Mouse (Mus musculus) neural tube, embryonic 12.5 days (tissue): ENCODE measurements at regions not wholly inside any gene's neighbourhood (a gene's known extent, or its start where the extent isn't known, plus 50 kb on each side); places are given as distances from the start of the nearest gene placed in this dataset.

Experiments
- ATAC-seq: fragments of 200-750 bp; cut with Nextera tagmentation; 2 replicates; pipeline ENCODE4 v1.8.0; 2017; ENCODE audit warnings: low read depth, mild to moderate bottlenecking, moderate TSS enrichment, moderate library complexity; ENCODE audit not compliant: low FRiP score
- H3K27ac ChIP-seq: fragments of 300-500 bp; sonication (generic); 2 replicates; pipeline ENCODE4 v1.5.1; 2016
- H3K27me3 ChIP-seq: fragments of 300-500 bp; sonication (generic); replicated peaks from 2 replicates; pipeline ENCODE4 v1.6.1; 2016; ENCODE audit warnings: mild to moderate bottlenecking
- H3K36me3 ChIP-seq: fragments of 300-500 bp; sonication (generic); 2 replicates; pipeline ENCODE4 v1.6.1; 2016; ENCODE audit warnings: mild to moderate bottlenecking
- H3K4me1 ChIP-seq: fragments of 300-500 bp; sonication (generic); 2 replicates; pipeline ENCODE4 v1.6.1; 2016
- H3K4me2 ChIP-seq: fragments of 300-500 bp; sonication (generic); replicated peaks from 2 replicates; pipeline ENCODE4 v1.6.1; 2016; ENCODE audit warnings: mild to moderate bottlenecking
- H3K4me3 ChIP-seq: fragments of 300-500 bp; sonication (generic); 2 replicates; pipeline ENCODE4 v1.5.1; 2016
- H3K9ac ChIP-seq: fragments of 300-500 bp; sonication (generic); 2 replicates; pipeline ENCODE4 v1.6.1; 2016; ENCODE audit warnings: mild to moderate bottlenecking
- H3K9me3 ChIP-seq: fragments of 300-500 bp; sonication (generic); 2 replicates; pipeline ENCODE4 v1.6.1; 2016; ENCODE audit warnings: mild to moderate bottlenecking
- WGBS: fragments of 180-500 bp; shearing (Covaris S2); methylation state at CpG from one replicate; pipeline ENCODE4 v1.1.7; 2016; 5-methylcytosine and 5-hydroxymethylcytosine counted together

GRCm38 (mm10) chr3:118418981-118419380, 142.9 kb upstream of the Dpyd start:
- Histone ChIP-seq H3K4me3 (no peak overlapping the region), H3K36me3 (no peaks in the 10 kb centered on the region), H3K9me3 (no peaks in the 10 kb centered on the region), H3K4me2 (no peak overlapping the region), H3K9ac (no peak overlapping the region), H3K27me3 (no peaks in the 10 kb centered on the region), H3K4me1 (no peaks in the 10 kb centered on the region), H3K27ac (no peak overlapping the region)
- no peak for ATAC-seq
- WGBS: 87% methylated on average over 3 of the region's 3 CpGs

- H3K4me2 ChIP-seq: no peak overlapping the region
- H3K4me3 ChIP-seq: no peak overlapping the region
- 42% methylated on average over 3 of the region's 3 CpGs for WGBS
- no peaks in the 10 kb centered on the region for H3K27me3 ChIP-seq
- no peak overlapping the region for H3K9ac ChIP-seq
- H3K27ac ChIP-seq: no peak overlapping the region
- H3K9me3 ChIP-seq: no peaks in the 10 kb centered on the region
- H3K4me1 ChIP-seq: peaks cover 5% of the 10 kb centered on the region; the same call in 1 of the 2 replicates
- no peaks in the 10 kb centered on the region for H3K36me3 ChIP-seq
- ATAC-seq: no peak
Measured at GRCm38 (mm10) chr3:118421701-118422100, 140.2 kb upstream of the Dpyd start.

GRCm38 (mm10) chr3:118425748-118426147, 136.2 kb upstream of the Dpyd start:
- H3K4me3 ChIP-seq: peak overlapping the region; percentile 36
- H3K27ac ChIP-seq: no peak overlapping the region
- WGBS: 5% methylated on average over 19 of the region's 19 CpGs
- H3K9ac ChIP-seq: no peak overlapping the region
- peaks cover 3% of the 10 kb centered on the region; the same call in 1 of the 2 replicates for H3K27me3 ChIP-seq
- H3K9me3 ChIP-seq: no peaks in the 10 kb centered on the region
- peaks cover 12% of the 10 kb centered on the region; the same call in 1 of the 2 replicates for H3K4me1 ChIP-seq
- ATAC-seq: peak; percentile 65; the same call in 1 of the 2 replicates
- H3K36me3 ChIP-seq: no peaks in the 10 kb centered on the region
- peak overlapping the region; percentile 71 for H3K4me2 ChIP-seq

DNA sequence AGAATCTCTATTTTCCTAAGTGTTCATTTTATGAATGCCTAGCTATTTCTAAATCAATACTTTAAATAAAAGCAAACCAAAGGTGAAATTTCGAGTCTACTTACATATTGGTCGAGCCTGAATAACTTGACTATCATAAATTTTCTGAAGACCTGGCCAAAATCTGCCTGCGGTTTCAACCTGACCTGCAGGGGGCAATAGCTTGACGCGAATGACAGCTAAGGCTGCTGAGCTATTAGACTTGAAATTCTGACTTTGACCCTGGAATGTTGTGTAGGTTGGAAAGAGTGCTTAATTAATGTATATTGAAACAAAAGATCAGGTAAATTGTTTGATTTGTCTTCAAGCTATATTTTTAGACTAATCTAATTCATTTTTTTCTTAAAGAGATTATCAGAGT, 133.4 kb upstream of the Dpyd start:
- Histone ChIP-seq H3K4me1 (peaks cover 12% of the 10 kb centered on the region; the same call in 1 of the 2 replicates), H3K36me3 (no peaks in the 10 kb centered on the region), H3K4me2 (no peak overlapping the region), H3K4me3 (no peak overlapping the region), H3K9me3 (no peaks in the 10 kb centered on the region), H3K27ac (no peak overlapping the region), H3K9ac (no peak overlapping the region), H3K27me3 (peaks cover 10% of the 10 kb centered on the region; the same call in 1 of the 2 replicates)
- WGBS: 3% methylated on average over 5 of the region's 5 CpGs
- ATAC-seq: no peak

GRCm38 (mm10) chr3:118429825-118430630, 131.9 kb upstream of the Dpyd start:
- Histone ChIP-seq H3K27me3 (peaks cover 10% of the 10 kb centered on the region; the same call in 1 of the 2 replicates), H3K4me2 (peak overlapping the region; percentile 95), H3K4me3 (peak overlapping the region; percentile 39), H3K9ac (peak overlapping the region; percentile 51), H3K9me3 (no peaks in the 10 kb centered on the region), H3K27ac (peak overlapping the region; percentile 11), H3K36me3 (no peaks in the 10 kb centered on the region), H3K4me1 (peaks cover 20% of the 10 kb centered on the region)
- 7% methylated on average over 29 of the region's 29 CpGs for WGBS
- peak; percentile 43 for ATAC-seq

DNA sequence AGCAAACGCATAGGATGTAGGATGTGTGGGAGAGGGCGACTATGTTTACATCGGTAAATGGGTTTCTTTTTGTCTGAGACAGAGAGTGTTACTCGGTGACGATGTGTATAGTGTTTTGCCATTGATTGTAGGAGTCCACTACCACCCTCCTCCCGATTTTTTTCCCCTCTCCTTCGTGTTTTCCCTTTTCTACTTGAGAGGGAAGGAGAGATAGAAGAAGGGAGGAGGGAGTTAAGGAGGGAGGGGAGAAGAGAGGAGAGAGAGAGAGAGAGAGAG, 131.4 kb upstream of the Dpyd start:
- ATAC-seq: 0 out of 2 replicates have a peak, but pooled peaks have one; percentile 8
- peak overlapping the region; percentile 51 for H3K9ac ChIP-seq
- H3K4me1 ChIP-seq: peaks cover 20% of the 10 kb centered on the region
- peaks cover 10% of the 10 kb centered on the region; the same call in 1 of the 2 replicates for H3K27me3 ChIP-seq
- WGBS: under 1% methylated on average over 7 of the region's 7 CpGs
- peak overlapping the region; percentile 39 for H3K4me3 ChIP-seq
- no peaks in the 10 kb centered on the region for H3K9me3 ChIP-seq
- no peaks in the 10 kb centered on the region for H3K36me3 ChIP-seq
- H3K27ac ChIP-seq: peak overlapping the region; percentile 11
- H3K4me2 ChIP-seq: peak overlapping the region; percentile 95

GRCm38 (mm10) chr3:118431031-118431723, 130.8 kb upstream of the Dpyd start:
- Histone ChIP-seq H3K4me1 (peaks cover 15% of the 10 kb centered on the region), H3K27ac (no peak overlapping the region), H3K9ac (peak overlapping the region; percentile 51; the same call in 1 of the 2 replicates), H3K27me3 (peaks cover 10% of the 10 kb centered on the region; the same call in 1 of the 2 replicates), H3K36me3 (no peaks in the 10 kb centered on the region), H3K4me3 (peak overlapping the region; percentile 39), H3K4me2 (peak overlapping the region; percentile 95), H3K9me3 (no peaks in the 10 kb centered on the region)
- ATAC-seq: peak; percentile 43; the same call in 1 of the 2 replicates
- 1% methylated on average over 22 of the region's 22 CpGs for WGBS

DNA sequence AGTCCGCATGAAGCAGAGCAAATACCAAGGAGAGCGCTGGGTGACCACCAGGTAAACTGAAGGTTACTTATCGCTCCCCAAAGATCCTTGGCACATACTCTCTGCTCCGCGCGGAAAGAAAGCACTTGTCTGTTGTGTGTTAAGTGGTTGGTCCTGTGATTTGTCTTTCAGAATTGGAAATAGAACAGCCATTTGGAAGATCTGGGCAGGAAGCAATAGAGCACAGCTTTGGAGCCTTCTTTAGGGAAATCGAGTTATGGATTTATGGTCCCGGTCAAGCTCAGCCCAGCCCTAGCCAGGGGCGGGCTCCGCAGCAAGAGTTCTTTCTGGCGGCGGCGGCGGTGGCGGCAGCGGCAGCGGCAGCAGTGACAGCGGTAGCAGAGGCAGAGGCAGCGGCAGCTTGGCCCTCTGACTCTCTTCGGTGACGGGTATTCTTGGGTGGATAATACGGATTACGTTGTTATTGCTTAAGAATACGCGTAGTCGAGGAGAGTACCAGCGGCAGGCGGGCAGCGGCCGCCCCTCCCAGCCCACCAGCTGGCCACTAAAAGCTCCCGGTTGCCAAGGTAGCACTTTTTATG, 128.4 kb upstream of the Dpyd start:
- H3K4me2 ChIP-seq: peak overlapping the region; percentile 95
- H3K36me3 ChIP-seq: no peaks in the 10 kb centered on the region
- peak overlapping the region; percentile 47 for H3K4me3 ChIP-seq
- no peaks in the 10 kb centered on the region for H3K9me3 ChIP-seq
- H3K4me1 ChIP-seq: peaks cover 15% of the 10 kb centered on the region
- peaks cover 10% of the 10 kb centered on the region; the same call in 1 of the 2 replicates for H3K27me3 ChIP-seq
- ATAC-seq: peak; percentile 11; the same call in 1 of the 2 replicates
- 0 out of 2 replicates have a peak overlapping the region, but pooled peaks have one; percentile 6 for H3K27ac ChIP-seq
- 1% methylated on average over 31 of the region's 31 CpGs for WGBS
- peak overlapping the region; percentile 59 for H3K9ac ChIP-seq

DNA sequence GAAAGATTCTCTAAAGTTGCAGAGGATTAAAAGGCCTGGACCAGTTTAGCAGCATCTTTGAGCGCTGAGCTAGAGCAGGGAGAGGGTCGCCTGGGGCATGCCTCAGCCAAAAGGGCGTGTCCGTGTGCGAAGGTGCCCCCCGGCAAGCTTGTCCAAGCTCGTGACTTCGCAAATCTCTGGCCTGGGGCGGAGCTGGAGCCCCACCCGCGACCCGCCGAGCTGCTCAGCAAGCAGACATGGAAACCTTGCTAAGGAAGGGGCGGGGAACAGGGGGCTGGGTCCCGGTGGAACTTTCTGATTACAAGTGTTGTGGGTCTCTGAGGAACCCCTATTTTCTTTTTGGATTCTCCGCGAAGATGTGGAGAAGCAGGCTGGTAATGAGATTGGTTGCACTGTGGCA, 127.6 kb upstream of the Dpyd start:
- WGBS: under 1% methylated on average over 17 of the region's 17 CpGs
- H3K9ac ChIP-seq: peak overlapping the region; percentile 59
- H3K4me3 ChIP-seq: peak overlapping the region; percentile 47
- H3K27ac ChIP-seq: no peak overlapping the region
- peaks cover 10% of the 10 kb centered on the region; the same call in 1 of the 2 replicates for H3K27me3 ChIP-seq
- no peaks in the 10 kb centered on the region for H3K36me3 ChIP-seq
- ATAC-seq: peak; percentile 39
- peak overlapping the region; percentile 95 for H3K4me2 ChIP-seq
- no peaks in the 10 kb centered on the region for H3K9me3 ChIP-seq
- peaks cover 15% of the 10 kb centered on the region for H3K4me1 ChIP-seq

GRCm38 (mm10) chr3:118434847-118435246, 127.1 kb upstream of the Dpyd start:
- H3K27me3 ChIP-seq: peaks cover 9% of the 10 kb centered on the region; the same call in 1 of the 2 replicates
- H3K9ac ChIP-seq: peak overlapping the region; percentile 59
- H3K4me1 ChIP-seq: peaks cover 14% of the 10 kb centered on the region
- no peaks in the 10 kb centered on the region for H3K9me3 ChIP-seq
- peak overlapping the region; percentile 47 for H3K4me3 ChIP-seq
- peak overlapping the region; percentile 95 for H3K4me2 ChIP-seq
- ATAC-seq: no peak
- H3K27ac ChIP-seq: no peak overlapping the region
- WGBS: under 1% methylated on average over 13 of the region's 13 CpGs
- no peaks in the 10 kb centered on the region for H3K36me3 ChIP-seq

DNA sequence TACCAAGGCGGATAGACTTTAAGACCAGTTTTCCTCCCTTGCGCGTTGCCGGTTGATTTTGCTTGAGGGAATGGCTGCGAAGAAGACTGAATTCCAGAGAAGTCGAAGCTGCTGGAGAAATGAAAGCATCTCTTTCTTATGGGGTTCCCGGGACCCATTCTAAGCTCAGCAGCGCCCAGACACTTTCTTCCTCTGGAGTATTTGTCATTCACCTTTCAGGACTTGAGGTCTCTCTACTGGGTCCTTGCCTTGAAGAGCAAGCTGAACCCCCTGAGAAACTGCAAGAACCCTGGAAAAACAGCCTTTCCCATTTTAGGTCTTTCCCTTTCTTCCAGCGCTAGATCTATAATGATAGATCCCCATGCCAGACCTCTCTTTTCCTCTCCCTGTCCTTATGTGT, 126.7 kb upstream of the Dpyd start:
- H3K9me3 ChIP-seq: no peaks in the 10 kb centered on the region
- peak overlapping the region; percentile 59; the same call in 1 of the 2 replicates for H3K9ac ChIP-seq
- peaks cover 10% of the 10 kb centered on the region for H3K4me1 ChIP-seq
- ATAC-seq: no peak
- peak overlapping the region; percentile 47 for H3K4me3 ChIP-seq
- no peak overlapping the region for H3K27ac ChIP-seq
- 4% methylated on average over 9 of the region's 9 CpGs for WGBS
- peaks cover 7% of the 10 kb centered on the region; the same call in 1 of the 2 replicates for H3K27me3 ChIP-seq
- peak overlapping the region; percentile 95 for H3K4me2 ChIP-seq
- H3K36me3 ChIP-seq: no peaks in the 10 kb centered on the region
